Mouse (Mus musculus) thymus, adult 2 months (tissue): ENCODE measurements around the gene Lsamp.

ENCODE experiments used
- CTCF ChIP-seq: fragments of 200-500 bp; IDR thresholded peaks from 2 replicates; pipeline ENCODE4 v1.5.1; 2012; ENCODE audit warnings: mild to moderate bottlenecking, control low read depth, low read length, moderate library complexity, borderline replicate concordance; ENCODE audit not compliant: control insufficient read depth, poor library complexity, insufficient read depth; ENCODE audit errors: extremely low read depth
- POLR2A ChIP-seq: fragments of 200-500 bp; IDR thresholded peaks from 2 replicates; pipeline ENCODE4 v1.6.1; 2012; ENCODE audit warnings: mild to moderate bottlenecking, low read length, control low read depth, moderate library complexity; ENCODE audit not compliant: control insufficient read depth, poor library complexity, insufficient read depth; ENCODE audit errors: extremely low read depth

DNA sequence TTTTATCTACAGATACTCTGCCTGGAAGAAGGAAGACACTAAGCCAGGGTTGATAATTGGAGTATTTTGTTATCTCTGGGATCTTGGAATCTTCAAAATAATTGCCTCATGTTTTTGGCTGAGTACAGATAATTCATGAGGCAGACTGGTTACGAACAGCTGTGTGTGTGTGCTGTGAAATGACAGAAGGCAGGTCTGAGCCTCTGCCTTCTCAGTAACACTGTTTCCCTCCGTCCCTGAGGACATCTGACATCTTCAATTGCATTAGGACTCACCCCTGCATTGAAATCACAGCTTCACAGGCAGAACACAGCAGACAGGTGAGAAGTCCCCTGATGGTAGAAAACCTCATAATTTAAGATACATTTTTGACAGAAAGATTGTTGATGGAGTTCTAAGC is 323.5 kb downstream of the Lsamp start:
- TF ChIP-seq CTCF: no peak
- no peak for TF ChIP-seq POLR2A
